Mouse (Mus musculus): ENCODE measurements at regions not wholly inside any gene's neighbourhood (a gene's known extent, or its start where the extent isn't known, plus 50 kb on each side); places are given as distances from the start of the nearest gene placed in this dataset.

GRCm38 (mm10) chr9:79035677-79036076 is 420.3 kb downstream of the Cd109 start:
- no peak for ATAC-seq (replicated peaks; ENCODE audit: low FRiP score, low read depth)
- no peaks in the 10 kb centered on the region for H3K36me3 ChIP-seq (ENCODE audit: insufficient read depth, low read length)
- no peak overlapping the region for H3K4me3 ChIP-seq (replicated peaks; ENCODE audit: low read depth, low read length)
- H3K9ac ChIP-seq (ENCODE audit: low read depth, low read length), result no peak overlapping the region
- H3K27me3 ChIP-seq (ENCODE audit: insufficient read depth, low read length), result no peaks in the 10 kb centered on the region
- TF ChIP-seq CTCF (IDR thresholded peaks at IDR 0.05; ENCODE audit: low read depth), result no peak
- WGBS, result 73% methylated on average over 2 of the region's 2 CpGs
- no peak overlapping the region for H3K4me2 ChIP-seq (ENCODE audit: low read length)
- H3K4me1 ChIP-seq (replicated peaks; ENCODE audit: insufficient read depth, low read length), result no peaks in the 10 kb centered on the region
- H3K9me3 ChIP-seq (replicated peaks; ENCODE audit: low read length), result no peaks in the 10 kb centered on the region
- no peak overlapping the region for H3K27ac ChIP-seq
- DNase-seq (ENCODE audit: low spot score), result no peak

- peak; percentile 62 for DNase-seq (ENCODE audit: low spot score)
- ATAC-seq (replicated peaks; ENCODE audit: low FRiP score, low read depth), result no peak
- 61% methylated on average over 1 of the region's 1 CpGs for whole genome bisulfite sequencing
- Histone ChIP-seq H3K4me3 (replicated peaks; ENCODE audit: low read depth, low read length) (no peak overlapping the region), H3K27me3 (ENCODE audit: insufficient read depth, low read length) (no peaks in the 10 kb centered on the region), H3K36me3 (ENCODE audit: insufficient read depth, low read length) (no peaks in the 10 kb centered on the region), H3K27ac (no peak overlapping the region), H3K9ac (ENCODE audit: low read depth, low read length) (no peak overlapping the region), H3K4me1 (replicated peaks; ENCODE audit: insufficient read depth, low read length) (no peaks in the 10 kb centered on the region), H3K9me3 (replicated peaks; ENCODE audit: low read length) (no peaks in the 10 kb centered on the region), H3K4me2 (ENCODE audit: low read length) (no peak overlapping the region)
- no peak for TF ChIP-seq CTCF (IDR thresholded peaks at IDR 0.05; ENCODE audit: low read depth)
Observed at GRCm38 (mm10) chr9:79037054-79037453, 421.7 kb downstream of the Cd109 start.

GRCm38 (mm10) chr9:79038971-79039370 is 423.6 kb downstream of the Cd109 start:
- no peak for ATAC-seq (replicated peaks; ENCODE audit: low FRiP score, low read depth)
- Histone ChIP-seq H3K27me3 (ENCODE audit: insufficient read depth, low read length) (no peaks in the 10 kb centered on the region), H3K9ac (ENCODE audit: low read depth, low read length) (no peak overlapping the region), H3K36me3 (ENCODE audit: insufficient read depth, low read length) (no peaks in the 10 kb centered on the region), H3K4me2 (ENCODE audit: low read length) (no peak overlapping the region), H3K27ac (no peak overlapping the region), H3K4me3 (replicated peaks; ENCODE audit: low read depth, low read length) (no peak overlapping the region), H3K4me1 (replicated peaks; ENCODE audit: insufficient read depth, low read length) (no peaks in the 10 kb centered on the region), H3K9me3 (replicated peaks; ENCODE audit: low read length) (no peaks in the 10 kb centered on the region)
- DNase-seq (ENCODE audit: low spot score), result no peak
- TF ChIP-seq CTCF (IDR thresholded peaks at IDR 0.05; ENCODE audit: low read depth), result no peak
- 86% methylated on average over 4 of the region's 4 CpGs for WGBS

GRCm38 (mm10) chr9:79044344-79044743 is 429.0 kb downstream of the Cd109 start:
- Histone ChIP-seq H3K4me1 (replicated peaks; ENCODE audit: insufficient read depth, low read length) (no peaks in the 10 kb centered on the region), H3K9ac (ENCODE audit: low read depth, low read length) (no peak overlapping the region), H3K4me3 (replicated peaks; ENCODE audit: low read depth, low read length) (no peak overlapping the region), H3K4me2 (ENCODE audit: low read length) (no peak overlapping the region), H3K27ac (no peak overlapping the region), H3K27me3 (ENCODE audit: insufficient read depth, low read length) (no peaks in the 10 kb centered on the region), H3K9me3 (replicated peaks; ENCODE audit: low read length) (no peaks in the 10 kb centered on the region), H3K36me3 (ENCODE audit: insufficient read depth, low read length) (no peaks in the 10 kb centered on the region)
- ATAC-seq (replicated peaks; ENCODE audit: low FRiP score, low read depth) (no peak), DNase-seq (ENCODE audit: low spot score) (no peak)
- TF ChIP-seq CTCF (IDR thresholded peaks at IDR 0.05; ENCODE audit: low read depth), result no peak
- WGBS, result 85% methylated on average over 1 of the region's 1 CpGs

GRCm38 (mm10) chr9:79045314-79045713 is 430.0 kb downstream of the Cd109 start:
- H3K4me3 ChIP-seq (replicated peaks; ENCODE audit: low read depth, low read length), result no peak overlapping the region
- no peaks in the 10 kb centered on the region for H3K9me3 ChIP-seq (replicated peaks; ENCODE audit: low read length)
- ATAC-seq (replicated peaks; ENCODE audit: low FRiP score, low read depth) (no peak), DNase-seq (ENCODE audit: low spot score) (peak; percentile 46)
- peak; percentile 68 for TF ChIP-seq CTCF (IDR thresholded peaks at IDR 0.05; ENCODE audit: low read depth)
- H3K4me1 ChIP-seq (replicated peaks; ENCODE audit: insufficient read depth, low read length), result no peaks in the 10 kb centered on the region
- no peaks in the 10 kb centered on the region for H3K36me3 ChIP-seq (ENCODE audit: insufficient read depth, low read length)
- 13% methylated on average over 2 of the region's 2 CpGs for WGBS
- H3K9ac ChIP-seq (ENCODE audit: low read depth, low read length), result no peak overlapping the region
- H3K27me3 ChIP-seq (ENCODE audit: insufficient read depth, low read length), result no peaks in the 10 kb centered on the region
- H3K4me2 ChIP-seq (ENCODE audit: low read length), result no peak overlapping the region
- no peak overlapping the region for H3K27ac ChIP-seq

- H3K9me3 ChIP-seq (replicated peaks; ENCODE audit: low read length), result no peaks in the 10 kb centered on the region
- DNase-seq (ENCODE audit: low spot score) (no peak), ATAC-seq (replicated peaks; ENCODE audit: low FRiP score, low read depth) (no peak)
- H3K27ac ChIP-seq, result no peak overlapping the region
- 72% methylated on average over 3 of the region's 3 CpGs for WGBS
- H3K9ac ChIP-seq (ENCODE audit: low read depth, low read length), result no peak overlapping the region
- no peak overlapping the region for H3K4me2 ChIP-seq (ENCODE audit: low read length)
- H3K27me3 ChIP-seq (ENCODE audit: insufficient read depth, low read length), result no peaks in the 10 kb centered on the region
- no peak overlapping the region for H3K4me3 ChIP-seq (replicated peaks; ENCODE audit: low read depth, low read length)
- H3K36me3 ChIP-seq (ENCODE audit: insufficient read depth, low read length), result no peaks in the 10 kb centered on the region
- TF ChIP-seq CTCF (IDR thresholded peaks at IDR 0.05; ENCODE audit: low read depth), result no peak
- H3K4me1 ChIP-seq (replicated peaks; ENCODE audit: insufficient read depth, low read length), result no peaks in the 10 kb centered on the region
Observed at GRCm38 (mm10) chr9:79071961-79072360, 456.6 kb downstream of the Cd109 start.

- TF ChIP-seq CTCF (IDR thresholded peaks at IDR 0.05; ENCODE audit: low read depth), result peak; percentile 74
- H3K4me2 ChIP-seq (ENCODE audit: low read length), result no peak overlapping the region
- no peak overlapping the region for H3K9ac ChIP-seq (ENCODE audit: low read depth, low read length)
- DNase-seq (ENCODE audit: low spot score) (peak; percentile 89), ATAC-seq (replicated peaks; ENCODE audit: low FRiP score, low read depth) (peak; percentile 78)
- H3K27me3 ChIP-seq (ENCODE audit: insufficient read depth, low read length), result no peaks in the 10 kb centered on the region
- no peaks in the 10 kb centered on the region for H3K9me3 ChIP-seq (replicated peaks; ENCODE audit: low read length)
- WGBS, result 47% methylated on average over 2 of the region's 2 CpGs
- H3K4me1 ChIP-seq (replicated peaks; ENCODE audit: insufficient read depth, low read length), result no peaks in the 10 kb centered on the region
- H3K4me3 ChIP-seq (replicated peaks; ENCODE audit: low read depth, low read length), result no peak overlapping the region
- no peak overlapping the region for H3K27ac ChIP-seq
- H3K36me3 ChIP-seq (ENCODE audit: insufficient read depth, low read length), result no peaks in the 10 kb centered on the region
Observed at GRCm38 (mm10) chr9:79109611-79110010, 494.3 kb downstream of the Cd109 start.

Measured in kidney, postnatal 0 days (tissue).